Mouse (Mus musculus): ENCODE measurements at regions not wholly inside any gene's neighbourhood (a gene's known extent, or its start where the extent isn't known, plus 50 kb on each side); places are given as distances from the start of the nearest gene placed in this dataset.

GRCm38 (mm10) chr8:26445991-26446390, 326.7 kb downstream of the Gm45692 start:
- DNase-seq: no peak

- DNase-seq: no peak
Observed at GRCm38 (mm10) chr8:26447886-26448640, 328.7 kb downstream of the Gm45692 start.

- DNase-seq: no peak
Observed at GRCm38 (mm10) chr8:26449291-26449690, 330.0 kb downstream of the Gm45692 start.

- no peak for DNase-seq
Observed at GRCm38 (mm10) chr8:26450543-26450942, 331.2 kb downstream of the Gm45692 start.

- no peak for DNase-seq
Observed at GRCm38 (mm10) chr8:26452976-26453573, 333.7 kb downstream of the Gm45692 start.

GRCm38 (mm10) chr8:26465346-26465745, 346.0 kb downstream of the Gm45692 start:
- no peak for DNase-seq

GRCm38 (mm10) chr8:26468441-26468840, 349.1 kb downstream of the Gm45692 start:
- DNase-seq: no peak

GRCm38 (mm10) chr8:26469705-26470104, 350.4 kb downstream of the Gm45692 start:
- DNase-seq: no peak

GRCm38 (mm10) chr8:26471811-26472550, 352.6 kb downstream of the Gm45692 start:
- DNase-seq: no peak

- DNase-seq: no peak
Observed at GRCm38 (mm10) chr8:26484749-26485148, 365.4 kb downstream of the Gm45692 start.

- no peak for DNase-seq
Observed at GRCm38 (mm10) chr8:26487866-26488265, 368.5 kb downstream of the Gm45692 start.

- no peak for DNase-seq
Observed at GRCm38 (mm10) chr8:26488590-26488989, 369.3 kb downstream of the Gm45692 start.

- DNase-seq: no peak
Observed at GRCm38 (mm10) chr8:26501196-26501813, 382.0 kb downstream of the Gm45692 start.

GRCm38 (mm10) chr8:26501814-26502572, 382.7 kb downstream of the Gm45692 start:
- no peak for DNase-seq

GRCm38 (mm10) chr8:26502772-26503171, 383.4 kb downstream of the Gm45692 start:
- DNase-seq: no peak

- DNase-seq: no peak
Observed at GRCm38 (mm10) chr8:26503918-26504317, 384.6 kb downstream of the Gm45692 start.

GRCm38 (mm10) chr8:26504319-26505035, 385.1 kb downstream of the Gm45692 start:
- no peak for DNase-seq

- DNase-seq: peak in 1 of 2 experiments; percentile 14
Observed at GRCm38 (mm10) chr8:26507611-26508070, 388.3 kb downstream of the Gm45692 start.

- no peak for DNase-seq
Observed at GRCm38 (mm10) chr8:26509254-26509653, 389.9 kb downstream of the Gm45692 start.

GRCm38 (mm10) chr8:26513001-26513400, 393.7 kb downstream of the Gm45692 start:
- DNase-seq: no peak

- DNase-seq: no peak
Observed at GRCm38 (mm10) chr8:26524237-26524636, 404.9 kb downstream of the Gm45692 start.
